Mouse (Mus musculus): ENCODE measurements around the gene 1700088E04Rik.
A peak's percentile ranks its signal among the peaks of the same experiment; 100 is the strongest.

Gene 1700088E04Rik

DNA sequence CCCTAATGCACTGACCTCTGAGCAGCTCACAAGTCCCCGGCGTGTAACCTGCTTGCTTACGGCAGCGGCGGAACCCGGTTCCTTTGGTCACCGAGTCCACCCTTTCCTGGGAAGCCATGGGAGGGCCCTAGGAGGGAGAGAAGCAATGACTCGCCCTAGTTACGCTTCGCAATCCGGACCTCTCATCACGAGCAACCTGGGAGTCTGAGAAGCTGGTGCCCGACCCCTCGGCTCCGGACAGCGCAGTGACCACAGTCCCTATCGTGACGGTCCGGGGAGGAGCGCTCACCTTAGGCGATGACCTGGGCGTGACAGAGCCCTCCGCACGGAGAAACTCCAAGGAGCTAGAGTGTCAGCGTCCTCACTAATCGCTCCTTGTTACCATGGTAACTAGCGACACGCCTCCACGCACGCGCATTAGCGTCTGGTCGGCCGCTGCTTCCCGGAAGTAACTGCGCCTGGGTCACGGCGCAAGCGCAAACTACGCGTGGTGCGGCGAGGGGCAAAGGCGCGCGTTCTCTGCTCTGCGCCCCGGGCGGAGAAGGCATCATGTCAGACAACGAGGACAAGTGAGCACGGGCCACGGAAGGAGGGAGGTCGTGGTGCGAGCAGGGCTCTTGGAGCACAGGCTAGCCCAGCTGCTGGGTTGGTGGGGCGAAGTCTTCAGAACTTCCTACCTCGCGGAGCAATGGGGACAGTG lies at the start of gene 1700088E04Rik, which contains the start of gene Polr2f:
Gene 1700088E04Rik, minus strand, starts transcription at position 388 of the 700 bp plus-strand sequence.
Gene Polr2f, plus strand, starts transcription at position 144 of the 700 bp plus-strand sequence.
- peak; percentile 91 for DNase-seq (ENCODE audit: low spot score in 2 of 2)

DNA sequence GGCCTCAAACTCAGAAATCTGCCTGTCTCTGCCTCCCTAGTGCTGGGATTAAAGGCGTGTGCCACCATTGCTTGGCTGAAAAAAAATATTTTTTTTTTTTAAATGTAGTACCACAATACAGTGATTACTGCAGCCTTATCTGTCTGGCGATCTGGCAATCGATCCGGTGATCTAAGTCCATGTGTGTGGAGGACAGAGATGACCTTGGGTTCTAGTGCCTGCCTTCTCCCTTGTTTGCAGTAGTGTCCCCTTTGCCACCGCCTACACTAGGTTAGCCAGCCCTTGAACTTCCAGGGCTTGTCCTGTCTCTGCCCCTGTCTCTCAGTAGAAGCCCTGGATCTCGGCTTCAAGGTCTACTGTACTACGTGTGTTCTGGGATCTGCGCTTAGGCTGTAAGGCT lies 46.8 kb upstream of the 1700088E04Rik start:
- no peak for DNase-seq (ENCODE audit: low spot score in 2 of 2)

DNA sequence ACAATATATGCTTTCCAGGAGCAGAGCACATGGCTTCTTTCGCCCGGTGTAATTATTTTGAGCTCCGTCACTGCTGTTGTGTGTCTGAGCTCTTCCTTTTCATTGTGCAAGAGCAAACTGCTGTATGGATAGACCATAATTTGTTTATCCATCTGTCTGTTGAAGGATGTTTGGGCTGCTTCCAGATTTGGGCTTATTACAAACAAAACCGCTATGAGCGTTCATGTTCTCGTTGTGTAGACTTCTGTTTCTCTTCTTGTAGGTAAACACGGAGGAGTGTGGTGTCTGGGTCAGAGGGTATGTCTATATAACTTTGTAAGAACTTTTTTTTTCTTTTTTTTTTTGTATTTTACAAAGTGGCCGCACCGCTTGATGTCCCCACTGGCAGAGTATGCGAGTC lies 44.2 kb upstream of the 1700088E04Rik start:
- no peak for DNase-seq (ENCODE audit: low spot score in 2 of 2)

DNA sequence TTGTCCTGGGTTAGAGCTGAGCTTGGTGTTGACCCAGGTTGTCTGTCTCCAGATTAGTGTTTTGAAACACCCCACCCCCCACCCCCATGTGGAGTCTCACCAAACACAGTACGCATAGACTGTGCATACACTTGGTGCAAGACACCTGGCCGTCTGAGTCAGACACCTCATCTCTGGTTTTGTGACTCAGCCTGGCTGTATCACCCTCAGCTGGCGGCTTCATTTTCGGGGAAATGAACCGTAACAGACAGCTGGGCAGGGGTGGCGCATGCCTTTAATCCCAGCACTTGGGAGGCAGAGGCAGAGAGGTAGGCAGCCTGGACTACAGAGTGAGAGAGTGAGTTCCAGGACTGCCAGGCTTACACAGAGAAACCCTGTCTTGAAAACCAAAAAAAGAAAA lies 35.9 kb upstream of the 1700088E04Rik start:
- no peak for DNase-seq (ENCODE audit: low spot score in 2 of 2)

DNA sequence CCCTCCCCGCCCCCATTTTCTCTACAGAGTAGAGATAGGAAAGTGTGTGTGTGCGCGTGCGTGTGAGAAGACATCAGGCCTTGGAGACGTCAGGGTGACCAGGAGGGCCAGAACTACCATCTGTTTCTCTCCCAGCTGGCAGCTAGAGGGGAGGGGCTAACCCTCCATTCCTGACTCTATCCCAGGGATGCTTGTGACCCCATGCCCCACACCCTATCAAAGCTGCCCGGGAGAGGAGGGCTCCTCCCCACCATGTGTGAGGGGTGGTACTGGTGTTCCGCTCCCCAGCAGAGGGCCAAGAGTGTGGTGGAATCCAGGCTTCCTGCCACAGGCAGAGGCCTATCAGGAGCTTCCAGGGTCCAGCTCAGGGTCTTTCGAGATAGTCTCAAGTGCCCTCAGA lies 25.7 kb upstream of the 1700088E04Rik start:
- DNase-seq (ENCODE audit: low spot score in 2 of 2), result no peak

DNA sequence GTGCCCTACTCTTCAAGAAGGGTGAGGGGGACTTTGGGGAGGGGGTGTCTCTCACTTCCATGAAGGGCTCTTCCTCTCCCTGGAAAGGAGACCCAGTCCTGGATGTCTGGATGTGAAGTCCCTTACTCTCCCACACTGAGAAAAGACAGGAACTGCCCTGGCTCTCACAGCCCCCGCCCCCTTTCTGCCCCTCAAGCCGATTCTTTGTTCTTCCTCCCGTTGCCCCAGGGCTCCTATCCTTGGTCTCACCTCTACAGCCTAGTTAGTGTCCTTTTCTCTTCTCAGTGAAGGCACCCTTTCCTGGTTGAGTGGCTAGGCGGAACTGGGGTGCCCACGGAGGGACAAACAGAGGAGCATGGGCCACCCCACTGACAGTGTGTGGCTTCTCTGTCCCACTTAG lies 24.1 kb upstream of the 1700088E04Rik start, which contains the start of gene Sox10:
Gene Sox10, minus strand, starts transcription at position 101 of the 400 bp plus-strand sequence.
- no peak for DNase-seq (ENCODE audit: low spot score in 2 of 2)

DNA sequence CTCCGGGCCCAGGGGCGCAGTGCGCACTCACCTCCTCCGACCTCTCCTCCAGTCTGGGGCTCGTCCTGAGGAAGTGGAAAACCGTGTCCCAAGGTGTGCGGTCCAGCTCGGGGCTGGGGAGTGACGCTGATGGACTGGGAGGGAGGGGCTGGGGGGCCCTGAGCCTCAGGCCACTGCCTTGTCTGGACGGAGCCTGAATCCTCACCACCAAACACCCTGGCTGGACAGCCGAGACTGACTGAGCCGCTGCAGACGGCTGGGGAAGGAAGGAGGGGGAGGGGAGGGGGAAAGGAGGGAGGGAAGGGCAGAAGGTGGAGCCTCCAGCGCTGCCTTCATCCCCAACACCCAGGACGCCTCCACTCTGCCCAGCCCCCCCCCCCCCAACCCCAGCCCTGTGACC lies 23.2 kb upstream of the 1700088E04Rik start:
- DNase-seq (ENCODE audit: low spot score in 2 of 2), result no peak

DNA sequence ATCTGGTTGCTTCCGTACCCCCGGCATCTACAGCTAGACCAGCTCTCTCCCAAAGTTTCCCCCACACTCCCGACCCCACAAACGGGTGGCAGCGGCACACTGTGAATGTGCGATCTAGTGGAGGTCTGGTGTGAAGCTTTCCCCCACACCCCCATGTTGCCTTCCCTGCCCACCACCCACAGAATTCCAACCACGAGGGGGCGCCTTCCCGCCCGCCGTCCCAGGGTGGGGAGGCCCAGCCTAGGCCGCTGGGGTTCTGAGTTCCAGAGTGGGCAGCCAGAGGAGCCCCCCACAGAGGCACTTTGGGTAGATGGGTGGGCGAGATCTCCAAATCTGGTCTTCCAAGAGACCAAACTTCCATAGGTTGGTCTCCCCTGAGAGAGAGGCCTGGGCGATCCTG lies 21.8 kb upstream of the 1700088E04Rik start:
- DNase-seq (ENCODE audit: low spot score in 2 of 2), result no peak

DNA sequence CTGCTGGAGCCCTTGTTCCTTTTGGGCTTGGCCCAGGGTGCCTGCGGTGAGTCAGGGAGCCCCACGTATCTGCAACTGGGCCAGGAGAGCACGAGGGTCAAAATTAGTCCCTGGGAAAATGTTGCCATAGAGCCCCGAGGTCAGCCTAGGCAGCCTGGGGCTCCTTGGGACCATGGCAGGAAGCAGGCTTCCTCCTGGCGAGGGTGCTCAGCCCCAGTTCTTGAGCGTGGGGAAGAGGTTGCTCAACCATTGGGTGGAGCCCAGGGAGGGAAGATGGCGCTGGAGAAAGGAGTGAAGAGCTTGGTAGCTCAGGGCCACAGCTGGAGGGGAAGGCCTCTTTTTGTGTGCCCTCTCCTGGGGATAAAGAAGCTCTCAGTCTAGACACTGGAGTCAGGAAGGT lies 21.2 kb upstream of the 1700088E04Rik start:
- no peak for DNase-seq (ENCODE audit: low spot score in 2 of 2)

DNA sequence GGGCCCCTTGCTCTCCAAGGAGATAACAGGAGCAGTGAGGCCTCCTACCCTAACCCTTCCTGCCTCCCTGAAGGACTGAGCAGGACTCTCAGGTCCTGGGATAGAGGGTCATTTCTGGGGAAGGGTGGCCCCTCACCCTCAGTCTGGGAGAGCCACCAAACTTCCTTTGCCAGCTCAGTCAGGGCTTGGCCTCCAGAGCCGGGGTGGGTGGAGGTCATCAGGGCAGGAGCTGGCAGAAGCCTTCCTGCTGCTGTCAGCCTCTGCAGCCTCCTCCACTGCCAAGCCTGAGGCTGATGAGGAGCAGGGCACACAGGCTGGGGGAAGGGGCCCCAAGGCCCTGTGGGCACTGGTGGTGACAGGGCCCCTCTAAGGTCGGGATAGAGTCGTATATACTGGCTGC lies 14.5 kb upstream of the 1700088E04Rik start:
- no peak for DNase-seq (ENCODE audit: low spot score in 2 of 2)

DNA sequence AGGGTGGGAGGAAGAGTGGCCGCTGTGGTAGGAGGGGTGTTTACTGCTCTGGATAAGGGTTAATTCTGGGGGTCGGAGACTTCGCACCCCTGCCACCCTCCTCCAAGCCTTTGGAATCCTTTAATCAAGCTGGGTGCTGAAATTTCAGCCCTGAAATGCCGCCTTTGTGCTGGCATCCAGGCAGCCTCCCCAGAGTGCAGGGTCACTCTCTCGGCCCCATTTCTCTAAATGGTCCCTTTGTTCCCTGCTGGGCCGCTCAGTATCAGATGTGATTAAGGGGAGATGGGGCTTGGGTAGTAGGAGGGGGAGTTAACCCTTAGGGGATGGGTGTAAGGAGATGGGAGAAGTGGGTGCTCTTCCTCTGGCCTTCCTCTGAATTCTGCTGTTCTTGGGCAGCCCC lies 11.7 kb upstream of the 1700088E04Rik start:
- DNase-seq (ENCODE audit: low spot score in 2 of 2), result no peak

DNA sequence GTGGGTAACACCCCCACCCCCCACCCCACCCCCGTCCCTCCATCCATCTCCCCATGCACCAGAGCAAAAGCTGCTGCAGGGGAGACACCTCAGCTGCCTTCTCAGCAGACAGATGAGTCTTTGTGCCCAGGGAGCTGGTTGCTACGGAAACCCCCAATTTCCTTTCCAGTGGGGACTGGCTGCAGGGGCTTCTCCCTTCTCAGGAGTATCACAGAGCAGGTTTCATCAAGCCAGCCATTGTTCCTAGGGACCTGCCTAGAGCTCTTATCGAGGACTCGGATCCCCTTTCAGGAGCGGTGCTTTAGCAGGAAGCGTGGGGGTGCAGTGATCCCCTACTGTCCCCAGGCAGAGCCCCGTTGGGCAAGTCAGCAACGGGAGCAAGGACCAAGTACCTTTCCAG lies 10.8 kb upstream of the 1700088E04Rik start:
- DNase-seq (ENCODE audit: low spot score in 2 of 2), result no peak

DNA sequence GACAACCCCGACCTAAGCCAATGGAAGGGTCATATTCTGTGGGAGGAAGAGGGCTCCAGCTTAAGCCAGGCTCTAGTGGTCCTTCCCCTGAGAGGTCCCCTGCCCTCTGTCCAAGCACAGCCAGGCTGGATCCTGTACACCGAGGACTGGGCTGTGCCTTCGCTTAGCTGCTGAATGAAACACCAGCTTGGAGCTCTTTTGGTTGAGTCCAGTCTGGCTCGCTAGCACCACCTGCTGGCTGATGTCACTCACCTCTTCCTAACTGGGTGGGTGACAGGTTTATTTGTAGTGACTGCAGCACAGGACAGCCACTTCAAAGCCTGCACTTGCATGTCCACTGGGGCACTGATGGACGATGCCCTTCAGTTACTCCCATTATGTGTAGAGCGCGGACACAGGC lies 7.5 kb upstream of the 1700088E04Rik start:
- DNase-seq (ENCODE audit: low spot score in 2 of 2), result peak; percentile 44 to 59

DNA sequence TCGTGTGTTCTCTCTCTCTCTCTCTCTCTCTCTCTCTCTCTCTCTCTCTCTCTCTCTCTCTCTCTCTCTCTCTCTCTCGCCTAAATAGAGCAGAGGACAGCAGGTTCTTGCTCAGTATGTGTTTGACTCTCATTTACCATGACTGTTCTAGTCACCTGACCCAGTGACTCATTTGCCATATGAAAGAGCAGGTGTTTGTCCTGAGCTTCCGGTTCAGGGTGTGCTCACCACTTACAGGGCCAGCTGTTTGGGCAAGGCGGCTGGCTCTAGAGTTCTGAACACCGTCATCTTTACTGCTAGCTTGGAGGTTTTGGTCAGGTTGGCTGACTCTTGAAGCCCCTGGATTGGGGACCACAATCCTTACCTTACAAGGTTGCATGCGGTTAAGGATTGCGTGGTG lies 4.5 kb upstream of the 1700088E04Rik start:
- no peak for DNase-seq (ENCODE audit: low spot score in 2 of 2)

DNA sequence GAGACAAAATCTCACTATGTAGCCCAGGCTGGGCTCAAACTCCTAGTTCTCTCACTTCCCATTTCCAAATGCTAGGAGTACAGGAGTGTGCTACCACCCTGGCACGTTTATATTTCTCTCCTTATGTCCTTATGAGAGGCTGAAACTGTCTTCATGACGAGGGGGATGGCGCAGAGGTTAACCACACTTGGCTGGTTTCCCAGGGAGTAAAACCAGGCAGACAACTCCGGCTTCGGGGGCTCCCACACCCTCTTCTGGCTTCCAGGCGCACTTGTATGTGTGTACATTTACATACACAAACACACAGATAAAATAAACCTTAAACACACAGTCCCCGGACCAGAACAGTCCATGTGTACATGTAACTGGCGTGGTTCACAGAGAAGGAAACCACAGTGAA lies 3.0 kb upstream of the 1700088E04Rik start:
- no peak for DNase-seq (ENCODE audit: low spot score in 2 of 2)

DNA sequence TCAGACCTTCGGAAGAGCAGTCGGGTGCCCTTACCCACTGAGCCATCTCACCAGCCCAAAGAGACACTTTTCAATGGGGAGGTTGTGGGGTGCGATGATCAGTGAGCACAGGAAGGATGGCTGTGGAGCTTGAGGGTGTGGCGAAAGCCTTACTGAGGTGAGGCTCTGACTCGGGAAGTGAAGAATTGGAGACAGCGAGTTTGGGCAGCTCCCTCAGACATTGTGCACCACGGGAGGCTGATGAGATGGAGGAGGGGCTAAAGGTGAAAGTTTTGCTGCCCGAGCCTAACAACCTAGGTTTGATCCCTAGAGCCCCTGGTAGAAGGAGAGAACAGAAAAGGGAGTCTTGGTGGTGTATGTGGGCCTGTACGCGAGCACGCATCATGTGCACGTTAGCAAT lies 2.3 kb upstream of the 1700088E04Rik start:
- DNase-seq (ENCODE audit: low spot score in 2 of 2), result no peak

DNA sequence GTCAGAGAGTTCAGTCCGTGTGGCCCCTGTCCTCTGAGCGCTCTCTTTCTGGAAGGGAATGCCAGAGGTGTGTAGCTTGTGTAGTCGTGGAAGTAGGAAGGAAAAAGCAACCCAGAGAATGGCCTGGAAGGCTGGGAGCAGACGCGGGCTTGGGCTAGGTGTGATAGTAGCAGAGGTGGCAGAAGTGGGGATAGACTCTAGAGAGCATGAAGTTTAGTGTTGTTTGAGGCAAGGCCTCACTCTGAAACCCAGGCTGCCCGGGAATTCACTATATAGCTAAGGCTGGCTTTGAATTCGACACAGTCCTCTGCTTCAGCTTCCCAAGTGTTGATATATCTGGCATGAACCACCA lies 489 bp upstream of the 1700088E04Rik start:
- no peak for DNase-seq (ENCODE audit: low spot score in 2 of 2)

DNA sequence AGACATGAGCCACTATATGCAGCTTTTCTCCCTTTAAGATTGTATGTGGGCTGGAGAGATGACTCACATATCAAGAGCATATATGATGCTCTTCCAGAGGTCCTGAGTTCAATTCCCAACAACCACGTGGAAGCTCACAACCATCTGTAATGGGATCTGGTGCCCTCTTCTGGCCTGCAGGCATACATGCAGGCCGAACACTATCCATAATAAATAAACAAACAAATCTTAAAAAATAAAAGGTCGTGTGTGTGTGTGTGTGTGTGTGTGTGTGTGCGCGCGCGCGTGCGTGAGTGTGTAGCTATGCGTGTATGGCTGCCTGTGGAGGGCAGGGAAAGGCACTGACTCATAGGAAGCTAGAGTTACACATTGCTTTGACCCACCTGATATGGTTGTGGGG lies 1.4 kb downstream of the 1700088E04Rik start:
- no peak for DNase-seq (ENCODE audit: low spot score in 2 of 2)

DNA sequence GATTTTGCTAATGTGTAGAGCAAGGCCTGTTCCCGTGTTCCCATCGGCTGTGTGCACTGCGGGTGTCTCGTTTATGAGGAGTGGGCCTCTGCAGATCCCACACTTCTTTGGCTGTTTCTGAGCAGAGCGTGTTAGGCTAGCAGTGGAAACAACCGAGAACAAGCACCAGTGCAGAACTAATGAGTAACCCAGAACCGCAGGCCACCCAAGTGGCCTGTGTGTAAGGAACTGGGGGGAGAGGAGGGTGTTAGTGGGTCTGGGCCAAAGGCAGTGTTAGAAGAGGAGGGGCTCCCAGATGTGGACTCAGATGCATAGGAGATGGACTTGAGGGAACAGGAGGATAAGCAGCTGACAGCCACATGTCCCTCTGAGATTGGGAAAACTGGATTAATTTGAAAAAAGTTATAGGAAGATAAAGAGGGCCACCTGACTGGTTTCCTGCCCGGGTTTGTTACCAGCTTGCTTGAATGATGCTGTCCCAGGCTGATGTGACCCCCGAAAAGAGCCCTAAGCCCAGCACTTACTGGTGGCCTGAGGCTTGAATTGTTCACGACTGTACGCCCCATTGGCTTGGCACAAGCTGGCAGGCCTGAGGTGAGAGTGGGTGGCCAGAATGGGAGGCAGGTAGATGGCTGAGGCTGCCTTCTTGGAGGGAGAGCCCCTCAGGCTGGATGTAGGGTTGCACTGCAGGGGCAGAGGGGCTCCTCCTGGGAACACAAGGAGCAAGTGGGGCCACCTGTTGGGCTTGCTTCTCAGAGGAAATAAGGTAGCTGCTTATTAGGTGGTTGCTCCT lies 5.1 kb downstream of the 1700088E04Rik start:
- DNase-seq (ENCODE audit: low spot score in 2 of 2), result no peak

DNA sequence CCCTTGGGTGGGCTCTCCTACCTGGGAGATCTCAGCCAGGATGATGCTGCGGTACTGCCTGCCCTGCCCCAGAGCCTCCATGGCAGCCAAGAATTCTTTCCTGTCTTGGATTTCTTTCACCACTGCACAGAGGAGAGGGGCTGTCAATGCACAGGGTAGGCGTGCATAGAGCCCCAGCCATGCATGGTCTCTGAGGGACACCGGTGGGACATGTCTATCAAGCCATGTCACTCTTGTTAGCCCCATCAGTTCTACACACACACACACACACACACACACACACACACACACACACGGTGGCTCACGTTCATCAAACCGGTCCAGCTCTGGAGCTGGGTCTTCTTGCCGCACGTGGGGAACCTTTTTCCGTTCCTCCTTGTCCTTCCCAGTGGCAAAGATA lies 5.7 kb downstream of the 1700088E04Rik start:
- DNase-seq (ENCODE audit: low spot score in 2 of 2), result no peak

DNA sequence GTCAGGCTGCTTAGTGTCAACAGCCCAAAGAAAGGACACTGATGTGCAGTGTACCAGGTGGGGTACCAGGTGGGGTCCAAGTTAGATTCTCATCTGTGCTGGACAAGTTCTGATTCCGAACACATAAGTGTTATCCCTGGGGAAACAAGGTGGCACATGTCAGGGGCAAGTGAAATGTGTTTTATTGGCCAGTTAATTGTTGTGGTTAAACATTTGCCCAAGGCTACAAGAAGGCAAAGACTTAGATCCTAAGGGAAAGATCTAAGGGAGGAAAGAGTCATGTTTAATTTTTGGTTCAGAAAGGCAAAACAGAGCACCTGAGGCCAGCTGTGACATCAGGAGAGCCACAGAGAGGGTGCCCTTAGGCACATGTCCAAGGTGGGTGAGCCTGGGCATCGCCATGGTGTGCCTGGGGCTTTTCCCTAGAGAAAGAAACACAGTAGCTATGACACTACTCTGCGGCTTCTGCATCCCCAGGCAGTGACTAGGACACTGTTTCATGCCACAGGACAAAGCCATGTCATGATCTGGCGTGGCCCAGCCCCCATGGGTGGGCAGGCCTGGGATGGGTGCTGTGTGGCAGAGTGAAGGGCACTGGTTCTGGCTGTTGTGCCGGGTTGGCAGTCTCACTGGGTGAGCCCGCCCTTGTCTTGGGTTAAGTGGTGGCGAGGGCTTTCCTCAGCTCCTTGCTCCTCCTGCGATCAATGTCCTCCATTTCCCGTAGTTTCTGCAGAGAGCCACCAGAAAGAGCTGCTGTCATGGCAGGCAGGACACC lies 6.4 kb downstream of the 1700088E04Rik start:
- DNase-seq (ENCODE audit: low spot score in 2 of 2), result no peak

DNA sequence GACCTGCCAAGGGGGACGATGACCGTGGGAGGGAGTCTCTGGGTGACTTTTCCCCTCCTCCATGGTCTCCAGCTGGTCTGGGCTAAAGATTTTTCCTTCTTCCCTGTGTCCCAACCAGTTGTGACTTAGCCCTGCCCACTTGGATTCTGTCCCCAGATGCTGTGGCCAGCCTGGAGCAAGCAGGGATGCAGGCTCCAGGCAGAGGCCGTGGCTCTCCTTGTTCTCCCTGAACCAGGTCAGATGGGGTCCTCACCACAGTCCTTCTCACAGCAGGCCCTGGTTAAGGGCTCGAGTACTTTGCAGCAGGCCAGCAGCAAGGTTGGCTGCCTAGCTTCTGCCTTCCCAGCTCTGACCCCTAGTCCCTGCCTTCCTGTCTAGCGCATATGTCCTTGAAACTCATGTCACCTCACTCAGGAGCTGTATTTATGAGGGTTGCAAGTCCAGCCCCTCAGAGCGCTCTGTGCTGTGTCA lies 7.8 kb downstream of the 1700088E04Rik start:
- DNase-seq (ENCODE audit: low spot score in 2 of 2), result no peak

All from right cerebral cortex, postnatal 36 days (tissue).